Mouse (Mus musculus) hindbrain, postnatal 0 days (tissue): ENCODE results near the gene Hk2. TPM values are rescaled to one million over a fixed set of nuclear protein-coding genes. Genes with fewer than 3 reads are reported as not detected.
A peak's percentile ranks its signal among the peaks of the same experiment; 100 is the strongest.

Source experiments
- ATAC-seq: fragments of 200-750 bp; cut with Nextera tagmentation; 2 replicates; pipeline ENCODE4 v1.8.0; 2017; ENCODE audit warnings: mild to moderate bottlenecking, moderate TSS enrichment, moderate library complexity
- DNase-seq: peaks from one replicate; pipeline ENCODE4 v3.0.0-alpha.2; 2015; ENCODE audit warnings: low spot score
- H3K27ac ChIP-seq: fragments of 300-500 bp; sonication (generic); 2 replicates; pipeline ENCODE4 v1.5.1; 2014; ENCODE audit warnings: mild to moderate bottlenecking
- H3K27me3 ChIP-seq: fragments of 300-500 bp; sonication (generic); 2 replicates; pipeline ENCODE4 v1.6.1; 2014; ENCODE audit warnings: low read length, mixed read lengths; ENCODE audit not compliant: insufficient read depth
- H3K36me3 ChIP-seq: fragments of 300-500 bp; sonication (generic); 2 replicates; pipeline ENCODE4 v1.6.1; 2014; ENCODE audit warnings: low read length, mixed read lengths; ENCODE audit not compliant: insufficient read depth
- H3K4me1 ChIP-seq: fragments of 300-500 bp; sonication (generic); 2 replicates; pipeline ENCODE4 v1.6.1; 2014; ENCODE audit warnings: antibody characterized with exemption, low read length, mixed read lengths; ENCODE audit not compliant: insufficient read depth
- H3K4me2 ChIP-seq: fragments of 300-500 bp; sonication (generic); 2 replicates; pipeline ENCODE4 v1.6.1; 2014; ENCODE audit warnings: low read depth, mild to moderate bottlenecking, low read length, moderate library complexity, mixed read lengths
- H3K4me3 ChIP-seq: fragments of 300-500 bp; sonication (generic); 2 replicates; pipeline ENCODE4 v1.5.1; 2014; ENCODE audit warnings: low read length
- H3K9ac ChIP-seq: fragments of 300-500 bp; sonication (generic); replicated peaks from 2 replicates; pipeline ENCODE4 v1.6.1; 2014; ENCODE audit warnings: mild to moderate bottlenecking, low read length, moderate library complexity, mixed read lengths
- H3K9me3 ChIP-seq: fragments of 300-500 bp; sonication (generic); 2 replicates; pipeline ENCODE4 v1.6.1; 2016; ENCODE audit warnings: low read length, mixed read lengths
- CTCF ChIP-seq: IDR thresholded peaks from 2 replicates; pipeline ENCODE4 v1.5.1; 2016; ENCODE audit warnings: antibody characterized with exemption, control low read depth, low read depth
- WGBS: fragments of 180-500 bp; shearing (Covaris S2); extraction: QIAGEN DNeasy Blood & Tissue Kit; methylation state at CpG from one replicate; pipeline ENCODE4 v1.1.7; 2014; 5-methylcytosine and 5-hydroxymethylcytosine counted together
- polyA plus RNA-seq: library from polyadenylated mRNA; unstranded; fragments of >200 nt; fragmentation: Nextera tagmentation; extraction: Ambion mirVana; gene quantifications from 2 replicates; pipeline ENCODE4 v1.2.1, GENCODE M21; 2015
- total RNA-seq: library from RNA; depleted of rRNA; stranded (reverse); fragments of >200 nt; gene quantifications from 2 replicates; pipeline ENCODE4 v1.2.3, GENCODE M21; 2014; rRNA removed

The Hk2 gene
- total RNA-seq (6.0 and 13.0 TPM in 2 replicates), polyA plus RNA-seq (2.6 and 3.6 TPM in 2 replicates)

DNA sequence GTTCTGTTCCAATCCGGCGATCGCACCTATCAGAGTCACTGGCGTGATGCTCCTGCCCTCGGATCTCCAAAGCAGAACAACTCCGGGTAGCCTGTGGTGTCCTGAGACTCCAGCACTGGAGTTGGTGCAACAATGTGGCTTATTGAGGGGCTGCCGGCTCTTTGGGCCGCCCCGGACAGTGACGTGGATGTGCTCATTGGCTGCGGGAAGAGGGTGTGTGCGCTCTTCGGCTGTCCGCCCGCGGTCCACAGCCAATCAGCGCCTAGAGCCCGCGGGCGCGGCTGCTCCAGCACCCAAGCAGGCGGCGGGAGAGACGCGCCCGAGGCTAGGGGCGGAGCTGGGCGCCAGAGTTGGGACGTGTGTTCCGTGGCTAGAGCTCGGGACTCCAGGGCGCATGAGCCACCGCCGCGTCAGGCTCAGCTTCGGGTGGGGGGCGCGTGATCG, at the start of gene Hk2:
TSS of gene Hk2 (minus strand) at position 134 of the 444 bp plus-strand sequence.
- Histone ChIP-seq H3K27ac (no peak within 1 kb of the TSS), H3K36me3 (no peaks in the 10 kb centered on the region), H3K4me3 (peak within 1 kb of the TSS; percentile 45), H3K9ac (peak within 1 kb of the TSS; percentile 40), H3K27me3 (no peaks in the 10 kb centered on the region), H3K9me3 (no peaks in the 10 kb centered on the region), H3K4me2 (peak within 1 kb of the TSS; percentile 94), H3K4me1 (peaks cover 6% of the 10 kb centered on the region; the same call in 1 of the 2 replicates)
- WGBS: under 1% methylated on average over 39 of the region's 39 CpGs
- TF ChIP-seq CTCF: no peak
- ATAC-seq: peak; percentile 98
- peak; percentile 92 for DNase-seq

GRCm38 (mm10) chr6:82821758-82822253, 47.6 kb upstream of the Hk2 start:
- no peak for TF ChIP-seq CTCF
- H3K9me3 ChIP-seq: no peaks in the 10 kb centered on the region
- no peaks in the 10 kb centered on the region for H3K36me3 ChIP-seq
- no peaks in the 10 kb centered on the region for H3K27me3 ChIP-seq
- no peaks in the 10 kb centered on the region for H3K4me1 ChIP-seq
- H3K4me3 ChIP-seq: no peak overlapping the region
- no peak overlapping the region for H3K27ac ChIP-seq
- 57% methylated on average over 4 of the region's 4 CpGs for WGBS
- H3K9ac ChIP-seq: no peak overlapping the region
- ATAC-seq (peak; percentile 69), DNase-seq (peak; percentile 22)
- no peak overlapping the region for H3K4me2 ChIP-seq

DNA sequence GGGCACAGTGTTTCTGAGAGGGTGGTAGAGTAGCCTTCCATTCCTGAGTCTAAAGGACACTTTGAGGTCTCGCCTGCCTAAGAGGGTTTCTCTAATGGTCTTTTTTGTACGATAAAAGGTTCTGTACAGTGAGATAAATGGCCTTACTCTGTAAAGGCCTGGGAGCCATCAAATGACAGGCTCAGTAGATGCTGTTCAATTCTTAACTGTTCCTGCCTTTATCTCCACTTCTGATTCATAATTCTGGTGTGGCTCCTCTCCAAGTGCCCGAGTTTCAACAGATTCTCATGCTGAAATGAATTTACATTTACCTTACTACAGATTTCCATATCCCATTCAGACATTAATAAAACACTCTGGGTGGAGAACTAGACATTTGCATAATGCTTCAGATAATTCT, 46.5 kb upstream of the Hk2 start:
- Histone ChIP-seq H3K4me3 (no peak overlapping the region), H3K9me3 (no peaks in the 10 kb centered on the region), H3K27ac (no peak overlapping the region), H3K36me3 (no peaks in the 10 kb centered on the region), H3K27me3 (no peaks in the 10 kb centered on the region), H3K9ac (no peak overlapping the region), H3K4me2 (no peak overlapping the region), H3K4me1 (no peaks in the 10 kb centered on the region)
- 74% methylated on average over 3 of the region's 3 CpGs for WGBS
- ATAC-seq (no peak), DNase-seq (no peak)
- no peak for TF ChIP-seq CTCF

DNA sequence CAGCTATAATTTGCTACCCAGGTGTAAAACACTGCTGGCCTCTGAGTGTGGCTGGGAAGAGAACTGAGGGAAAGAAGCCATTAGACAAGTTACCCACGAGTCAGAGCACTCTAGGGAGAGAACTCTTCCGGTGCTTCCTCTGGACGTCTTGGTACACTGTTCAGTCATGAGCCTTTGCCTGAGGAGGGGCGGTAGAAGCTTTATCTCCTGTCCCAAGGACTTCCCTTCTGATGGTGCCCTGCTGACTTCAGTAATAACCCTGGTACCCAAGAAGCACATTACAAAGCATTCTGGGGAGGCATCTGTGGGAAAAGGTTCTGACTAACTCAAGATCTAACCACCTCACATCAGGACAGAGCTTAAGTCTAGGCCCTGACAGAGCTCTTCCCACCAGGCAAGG, 40.6 kb upstream of the Hk2 start:
- ATAC-seq (no peak), DNase-seq (no peak)
- TF ChIP-seq CTCF: no peak
- Histone ChIP-seq H3K9me3 (no peaks in the 10 kb centered on the region), H3K4me1 (no peaks in the 10 kb centered on the region), H3K4me3 (no peak overlapping the region), H3K36me3 (no peaks in the 10 kb centered on the region), H3K27ac (no peak overlapping the region), H3K9ac (no peak overlapping the region), H3K4me2 (no peak overlapping the region), H3K27me3 (no peaks in the 10 kb centered on the region)
- WGBS: 73% methylated on average over 4 of the region's 4 CpGs

- DNase-seq (no peak), ATAC-seq (no peak)
- H3K4me2 ChIP-seq: no peak overlapping the region
These were observed 33.9 kb upstream of the Hk2 start for GRCm38 (mm10) chr6:82807984-82808700.

GRCm38 (mm10) chr6:82806971-82807370, 32.7 kb upstream of the Hk2 start:
- no peaks in the 10 kb centered on the region for H3K36me3 ChIP-seq
- WGBS: 58% methylated on average over 3 of the region's 3 CpGs
- no peak overlapping the region for H3K4me2 ChIP-seq
- no peaks in the 10 kb centered on the region for H3K9me3 ChIP-seq
- no peak overlapping the region for H3K27ac ChIP-seq
- no peak for TF ChIP-seq CTCF
- DNase-seq (no peak), ATAC-seq (no peak)
- no peak overlapping the region for H3K9ac ChIP-seq
- no peaks in the 10 kb centered on the region for H3K27me3 ChIP-seq
- H3K4me1 ChIP-seq: no peaks in the 10 kb centered on the region
- no peak overlapping the region for H3K4me3 ChIP-seq

More at GRCm38 (mm10) chr6:82807984-82808700, 33.9 kb upstream of the Hk2 start:
- H3K36me3 ChIP-seq: no peaks in the 10 kb centered on the region
- no peak overlapping the region for H3K9ac ChIP-seq
- H3K27ac ChIP-seq: no peak overlapping the region
- no peaks in the 10 kb centered on the region for H3K4me1 ChIP-seq
- no peak overlapping the region for H3K4me3 ChIP-seq
- H3K27me3 ChIP-seq: no peaks in the 10 kb centered on the region
- 81% methylated on average over 7 of the region's 7 CpGs for WGBS
- no peaks in the 10 kb centered on the region for H3K9me3 ChIP-seq
- TF ChIP-seq CTCF: no peak

DNA sequence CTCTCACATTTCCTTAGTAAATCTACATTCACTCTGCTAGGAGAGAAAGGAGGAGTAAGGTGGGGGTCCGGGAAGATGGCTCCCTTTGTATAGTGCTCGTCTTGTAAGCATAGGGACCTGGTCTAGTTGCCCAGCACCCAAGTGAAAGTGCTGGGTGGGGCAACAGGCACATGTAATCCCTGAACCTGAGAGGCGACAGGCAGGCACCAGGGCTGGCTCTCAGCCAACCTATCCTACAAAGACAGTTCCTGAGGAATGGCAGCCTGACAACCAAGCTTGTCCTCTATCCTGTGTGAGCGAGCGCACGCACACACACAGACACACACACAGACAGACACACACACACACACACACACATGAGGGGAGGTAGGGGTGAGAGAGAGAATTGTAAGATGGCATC, 32.2 kb upstream of the Hk2 start:
- WGBS: 71% methylated on average over 6 of the region's 6 CpGs
- Histone ChIP-seq H3K4me3 (no peak overlapping the region), H3K4me2 (no peak overlapping the region), H3K36me3 (no peaks in the 10 kb centered on the region), H3K4me1 (no peaks in the 10 kb centered on the region), H3K27me3 (no peaks in the 10 kb centered on the region), H3K9me3 (no peaks in the 10 kb centered on the region), H3K27ac (no peak overlapping the region), H3K9ac (no peak overlapping the region)
- DNase-seq (no peak), ATAC-seq (no peak)
- TF ChIP-seq CTCF: no peak
